Mouse (Mus musculus) embryonic facial prominence, embryonic 15.5 days (tissue): Measurements from ENCODE around the gene Baz1b. TPM values are rescaled to one million over a fixed set of nuclear protein-coding genes. Genes with fewer than 3 reads are reported as not detected.

Experiments used
- ATAC-seq: fragments of 200-750 bp; cut with Nextera tagmentation; 2 replicates; pipeline ENCODE4 v1.8.0; 2017; ENCODE audit warnings: low read depth, moderate TSS enrichment; ENCODE audit not compliant: insufficient number of reproducible peaks, low FRiP score, low TSS enrichment
- H3K27ac ChIP-seq: fragments of 300-500 bp; sonication (generic); replicated peaks from 2 replicates; pipeline ENCODE4 v1.5.1; 2015; ENCODE audit warnings: mild to moderate bottlenecking, inconsistent platforms
- H3K27me3 ChIP-seq: fragments of 300-500 bp; sonication (generic); 2 replicates; pipeline ENCODE4 v1.6.1; 2015; ENCODE audit warnings: inconsistent platforms
- H3K36me3 ChIP-seq: fragments of 300-500 bp; sonication (generic); 2 replicates; pipeline ENCODE4 v1.6.1; 2015; ENCODE audit warnings: mild to moderate bottlenecking, inconsistent platforms
- H3K4me1 ChIP-seq: fragments of 300-500 bp; sonication (generic); 2 replicates; pipeline ENCODE4 v1.6.1; 2015; ENCODE audit warnings: inconsistent platforms
- H3K4me2 ChIP-seq: fragments of 300-500 bp; sonication (generic); replicated peaks from 2 replicates; pipeline ENCODE4 v1.6.1; 2015; ENCODE audit warnings: mild to moderate bottlenecking, inconsistent platforms
- H3K4me3 ChIP-seq: fragments of 300-500 bp; sonication (generic); replicated peaks from 2 replicates; pipeline ENCODE4 v1.5.1; 2015; ENCODE audit warnings: mild to moderate bottlenecking, inconsistent platforms
- H3K9ac ChIP-seq: fragments of 300-500 bp; sonication (generic); 2 replicates; pipeline ENCODE4 v1.6.1; 2015; ENCODE audit warnings: inconsistent platforms
- H3K9me3 ChIP-seq: fragments of 300-500 bp; sonication (generic); replicated peaks from 2 replicates; pipeline ENCODE4 v1.6.1; 2016; ENCODE audit warnings: inconsistent platforms
- WGBS: fragments of 180-500 bp; shearing (Covaris S2); methylation state at CpG from one replicate; pipeline ENCODE4 v1.1.7; 2015; 5-methylcytosine and 5-hydroxymethylcytosine counted together
- polyA plus RNA-seq: library from polyadenylated mRNA; unstranded; fragments of >200 nt; fragmentation: Nextera tagmentation; extraction: Ambion mirVana; gene quantifications from 2 replicates; pipeline ENCODE4 v1.2.1, GENCODE M21; 2015

The Baz1b gene
- polyA plus RNA-seq, 1 experiment from 2014 or later, result 36.2 TPM

DNA sequence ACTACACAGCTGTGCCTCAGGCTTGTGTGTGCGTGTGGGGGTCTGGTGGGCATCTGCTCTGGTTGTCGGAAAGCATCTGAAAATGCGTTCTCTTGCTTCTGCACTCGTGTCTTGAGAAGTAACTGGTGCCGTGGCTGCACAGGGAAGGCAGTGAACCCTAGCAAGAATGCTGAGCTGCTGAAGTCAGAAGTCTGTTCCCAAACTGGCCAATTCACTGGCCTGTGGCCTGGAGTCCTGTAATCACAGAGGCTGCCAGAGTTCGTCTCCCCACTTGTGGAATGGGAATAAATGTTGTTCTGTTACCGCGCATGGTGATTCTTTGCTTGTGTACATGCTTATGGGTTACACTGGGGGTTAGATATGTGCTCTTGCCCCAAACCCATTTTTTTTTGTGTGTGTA, 24.7 kb upstream of the Baz1b start:
- Histone ChIP-seq H3K27me3 (no peaks in the 10 kb centered on the region), H3K4me1 (no peaks in the 10 kb centered on the region), H3K36me3 (peaks cover 55% of the 10 kb centered on the region), H3K9ac (no peak overlapping the region), H3K4me3 (no peak overlapping the region), H3K4me2 (no peak overlapping the region), H3K9me3 (no peaks in the 10 kb centered on the region), H3K27ac (no peak overlapping the region)
- 91% methylated on average over 8 of the region's 8 CpGs for WGBS
- no peak for ATAC-seq

DNA sequence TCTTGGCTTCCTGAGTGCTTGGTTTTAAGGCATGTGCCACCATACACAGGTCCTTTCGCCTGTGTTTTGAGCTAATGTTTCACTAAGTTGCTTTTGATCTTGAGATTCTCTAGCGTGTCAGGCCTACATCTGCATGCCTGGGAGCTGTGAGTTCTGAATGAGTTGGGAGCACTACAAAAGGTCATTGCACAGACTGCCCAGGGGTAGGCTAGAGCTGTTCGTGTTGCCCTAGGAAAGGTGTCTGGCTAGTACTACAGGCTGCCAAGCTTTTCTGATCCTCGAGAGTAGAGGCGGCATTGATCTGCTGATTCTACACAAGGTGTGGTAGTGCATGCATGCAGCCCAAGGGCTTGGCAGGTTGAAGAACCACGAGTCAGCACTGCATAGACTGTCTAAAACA, 24.2 kb upstream of the Baz1b start:
- no peak for ATAC-seq
- H3K4me3 ChIP-seq, result no peak overlapping the region
- H3K9ac ChIP-seq, result no peak overlapping the region
- H3K36me3 ChIP-seq, result peaks cover 53% of the 10 kb centered on the region
- no peaks in the 10 kb centered on the region for H3K27me3 ChIP-seq
- H3K4me1 ChIP-seq, result peaks cover 1% of the 10 kb centered on the region; the same call in 1 of the 2 replicates
- H3K9me3 ChIP-seq, result no peaks in the 10 kb centered on the region
- WGBS, result 85% methylated on average over 6 of the region's 6 CpGs
- no peak overlapping the region for H3K27ac ChIP-seq
- no peak overlapping the region for H3K4me2 ChIP-seq

- no peak overlapping the region for H3K4me3 ChIP-seq
- ATAC-seq, result no peak
- no peak overlapping the region for H3K9ac ChIP-seq
- no peak overlapping the region for H3K4me2 ChIP-seq
- no peaks in the 10 kb centered on the region for H3K9me3 ChIP-seq
- WGBS, result 86% methylated on average over 4 of the region's 4 CpGs
- H3K27ac ChIP-seq, result no peak overlapping the region
- peaks cover 17% of the 10 kb centered on the region for H3K4me1 ChIP-seq
- no peaks in the 10 kb centered on the region for H3K27me3 ChIP-seq
- H3K36me3 ChIP-seq, result peaks cover 23% of the 10 kb centered on the region
Observed at GRCm38 (mm10) chr5:135166909-135167308, 20.2 kb upstream of the Baz1b start.

DNA sequence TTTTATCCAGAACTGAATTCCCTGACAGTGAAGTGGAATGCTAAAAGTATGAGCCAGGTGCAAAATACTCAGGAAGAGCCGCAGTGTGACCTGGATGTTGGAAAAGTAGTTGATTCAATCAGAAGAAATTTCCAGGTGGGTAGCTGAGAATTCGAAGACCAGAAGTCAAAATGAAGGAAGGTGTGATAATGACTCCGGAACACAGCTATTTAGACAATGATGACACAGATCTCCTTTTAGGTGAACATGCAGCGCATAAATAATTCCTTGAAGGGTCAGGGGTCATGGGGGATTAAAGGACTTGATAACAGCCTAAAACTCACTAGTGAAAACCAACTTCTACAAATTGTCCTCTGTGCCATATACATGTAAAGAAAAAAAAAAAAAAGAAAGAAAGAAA, 19.6 kb upstream of the Baz1b start:
- Histone ChIP-seq H3K4me1 (peaks cover 17% of the 10 kb centered on the region), H3K9ac (no peak overlapping the region), H3K4me3 (no peak overlapping the region), H3K27ac (peak overlapping the region; percentile 98; the same call in 1 of the 2 replicates), H3K4me2 (peak overlapping the region; percentile 64), H3K9me3 (no peaks in the 10 kb centered on the region), H3K27me3 (no peaks in the 10 kb centered on the region), H3K36me3 (peaks cover 23% of the 10 kb centered on the region)
- ATAC-seq, result no peak
- 96% methylated on average over 4 of the region's 4 CpGs for WGBS

DNA sequence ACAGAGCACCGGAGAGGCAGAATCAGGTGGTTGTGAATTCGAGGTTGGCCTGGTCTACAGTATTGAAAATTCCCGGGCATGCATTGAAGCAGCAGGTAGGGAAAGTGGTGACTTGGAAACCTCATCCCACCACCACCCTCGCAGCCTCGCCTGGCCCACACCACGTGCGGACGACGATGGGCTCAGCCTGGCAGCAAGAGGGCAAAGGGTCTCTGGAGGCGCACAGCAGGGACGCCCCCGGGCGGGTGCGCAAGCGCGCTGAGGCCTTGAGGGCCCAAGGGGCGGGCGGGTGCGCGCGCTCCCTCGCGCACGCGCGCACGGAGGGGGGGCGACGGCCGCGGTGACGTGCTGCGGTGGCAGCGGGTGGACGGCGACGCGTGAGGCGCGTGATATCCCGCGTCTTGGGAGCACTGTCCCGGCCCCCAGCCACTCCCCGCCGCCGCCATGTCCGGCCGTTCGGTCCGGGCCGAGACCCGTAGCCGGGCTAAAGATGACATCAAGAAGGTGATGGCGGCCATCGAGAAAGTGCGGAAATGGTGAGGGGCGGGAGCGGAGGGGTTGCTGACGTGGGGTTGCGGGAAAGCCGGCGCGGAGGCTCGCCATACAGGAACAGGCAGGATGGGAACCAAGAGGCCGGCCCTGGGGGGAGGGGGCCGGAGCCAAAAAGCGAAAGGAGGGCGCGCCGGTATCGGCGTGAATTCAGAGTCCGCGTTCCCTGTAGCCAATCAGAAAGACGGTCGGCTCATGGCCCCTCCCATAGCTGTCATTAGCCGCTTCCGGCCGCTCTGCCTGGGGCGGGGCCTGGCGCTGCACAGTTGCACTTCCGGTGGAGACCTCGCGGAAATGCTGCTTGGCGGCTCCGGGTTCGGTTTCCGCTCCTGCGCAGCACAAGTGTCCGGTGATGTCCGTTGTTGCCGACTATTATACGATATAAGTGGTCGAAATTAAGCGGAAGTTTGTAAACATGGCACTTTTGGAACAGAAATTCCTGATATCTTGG, 18.7 kb upstream of the Baz1b start, which contains the start of gene Bcl7b:
Gene Bcl7b, plus strand, starts transcription at position 221 of the 1,000 bp plus-strand sequence.
- H3K27ac ChIP-seq, result peak within 1 kb of the TSS; percentile 98
- 2% methylated on average over 78 of the region's 95 CpGs for WGBS
- H3K36me3 ChIP-seq, result peaks cover 21% of the 10 kb centered on the region
- H3K27me3 ChIP-seq, result no peaks in the 10 kb centered on the region
- peak within 1 kb of the TSS; percentile 75 for H3K4me2 ChIP-seq
- H3K9me3 ChIP-seq, result no peaks in the 10 kb centered on the region
- H3K4me3 ChIP-seq, result peak within 1 kb of the TSS; percentile 65
- peak; percentile 97 for ATAC-seq
- peak within 1 kb of the TSS; percentile 72 for H3K9ac ChIP-seq
- peaks cover 17% of the 10 kb centered on the region for H3K4me1 ChIP-seq

DNA sequence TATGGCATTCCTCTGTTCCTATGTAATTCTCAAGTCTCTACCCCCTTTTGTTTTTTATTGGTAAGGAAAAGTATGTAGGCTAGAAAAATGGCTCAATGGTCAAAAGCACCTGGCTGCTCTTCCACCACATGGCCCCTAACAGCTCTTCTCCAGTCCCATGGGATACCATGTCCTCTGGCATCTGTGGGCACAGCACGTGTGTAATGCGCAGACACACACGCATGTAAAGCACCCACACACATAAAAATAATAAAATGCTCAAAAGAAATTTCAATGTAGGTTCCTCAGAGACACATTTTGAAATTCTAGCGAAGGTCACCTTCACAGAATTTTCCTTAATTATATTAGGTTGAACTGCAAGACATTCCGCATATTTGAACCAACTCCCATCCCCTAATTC, 17.6 kb upstream of the Baz1b start:
- 87% methylated on average over 5 of the region's 5 CpGs for WGBS
- H3K4me2 ChIP-seq, result peak overlapping the region; percentile 75
- peak overlapping the region; percentile 98; the same call in 1 of the 2 replicates for H3K27ac ChIP-seq
- H3K27me3 ChIP-seq, result no peaks in the 10 kb centered on the region
- H3K4me1 ChIP-seq, result peaks cover 17% of the 10 kb centered on the region
- H3K9me3 ChIP-seq, result no peaks in the 10 kb centered on the region
- H3K36me3 ChIP-seq, result peaks cover 21% of the 10 kb centered on the region
- no peak for ATAC-seq
- H3K9ac ChIP-seq, result peak overlapping the region; percentile 51
- peak overlapping the region; percentile 65 for H3K4me3 ChIP-seq

GRCm38 (mm10) chr5:135171688-135172220, 15.3 kb upstream of the Baz1b start:
- Histone ChIP-seq H3K9ac (no peak overlapping the region), H3K9me3 (no peaks in the 10 kb centered on the region), H3K27me3 (no peaks in the 10 kb centered on the region), H3K27ac (no peak overlapping the region), H3K36me3 (peaks cover 30% of the 10 kb centered on the region), H3K4me1 (peaks cover 17% of the 10 kb centered on the region), H3K4me2 (no peak overlapping the region), H3K4me3 (no peak overlapping the region)
- WGBS, result 82% methylated on average over 6 of the region's 6 CpGs
- ATAC-seq, result no peak

GRCm38 (mm10) chr5:135172986-135173385, 14.1 kb upstream of the Baz1b start:
- H3K36me3 ChIP-seq, result peaks cover 40% of the 10 kb centered on the region
- H3K27ac ChIP-seq, result no peak overlapping the region
- no peaks in the 10 kb centered on the region for H3K9me3 ChIP-seq
- H3K4me1 ChIP-seq, result peaks cover 14% of the 10 kb centered on the region
- H3K4me3 ChIP-seq, result no peak overlapping the region
- WGBS, result 93% methylated on average over 5 of the region's 5 CpGs
- no peak overlapping the region for H3K9ac ChIP-seq
- H3K4me2 ChIP-seq, result no peak overlapping the region
- no peaks in the 10 kb centered on the region for H3K27me3 ChIP-seq
- ATAC-seq, result no peak

- Histone ChIP-seq H3K36me3 (peaks cover 59% of the 10 kb centered on the region), H3K9me3 (no peaks in the 10 kb centered on the region), H3K9ac (no peak overlapping the region), H3K4me2 (no peak overlapping the region), H3K27ac (no peak overlapping the region), H3K4me3 (no peak overlapping the region), H3K4me1 (peaks cover 3% of the 10 kb centered on the region), H3K27me3 (no peaks in the 10 kb centered on the region)
- ATAC-seq, result no peak
Observed at GRCm38 (mm10) chr5:135175086-135175485, 12.0 kb upstream of the Baz1b start.

DNA sequence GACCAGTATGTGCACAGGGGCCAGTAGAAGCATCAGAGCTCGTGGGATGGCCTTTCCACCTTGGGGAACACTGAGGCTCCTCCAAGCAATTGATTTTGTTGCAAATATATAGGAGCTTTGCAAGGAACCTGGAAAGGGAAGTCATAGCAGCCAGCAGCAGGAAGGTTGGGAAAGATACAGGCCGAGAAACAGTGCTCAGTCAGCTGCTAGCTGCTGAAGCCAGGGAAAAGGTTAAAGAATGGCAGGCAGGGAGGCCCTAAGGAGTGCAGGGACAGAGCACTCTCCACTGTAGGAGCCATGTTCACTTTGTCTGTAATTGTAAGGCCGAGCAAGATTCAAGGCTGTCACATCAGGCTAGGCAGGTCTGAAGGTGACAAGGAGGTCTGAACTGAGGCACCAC, 8.5 kb upstream of the Baz1b start:
- no peak for ATAC-seq
- no peak overlapping the region for H3K9ac ChIP-seq
- no peaks in the 10 kb centered on the region for H3K27me3 ChIP-seq
- no peak overlapping the region for H3K4me3 ChIP-seq
- 68% methylated on average over 3 of the region's 3 CpGs for WGBS
- H3K4me2 ChIP-seq, result no peak overlapping the region
- H3K9me3 ChIP-seq, result no peaks in the 10 kb centered on the region
- H3K27ac ChIP-seq, result no peak overlapping the region
- H3K36me3 ChIP-seq, result peaks cover 60% of the 10 kb centered on the region
- no peaks in the 10 kb centered on the region for H3K4me1 ChIP-seq

DNA sequence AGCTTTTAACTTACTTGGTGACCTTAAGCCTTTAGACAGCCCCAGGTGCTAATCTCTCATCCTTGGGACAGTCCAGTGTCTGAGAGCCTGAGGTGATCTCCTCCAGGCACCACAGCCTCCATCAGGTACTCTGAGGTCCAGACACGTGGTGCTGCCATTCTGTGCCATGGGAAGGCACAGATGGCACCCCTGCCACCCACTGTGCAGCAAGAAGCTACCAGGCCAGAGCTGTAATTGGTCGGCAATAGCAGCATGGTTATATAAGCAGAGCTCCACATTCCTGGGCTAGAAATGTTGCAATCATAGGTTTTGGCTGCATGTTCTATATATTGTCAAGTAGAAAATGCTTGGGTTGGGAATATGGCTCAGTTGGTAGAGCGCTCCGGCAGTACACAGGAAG, 8.1 kb upstream of the Baz1b start:
- Histone ChIP-seq H3K9me3 (no peaks in the 10 kb centered on the region), H3K27ac (no peak overlapping the region), H3K4me3 (no peak overlapping the region), H3K36me3 (peaks cover 60% of the 10 kb centered on the region), H3K4me1 (no peaks in the 10 kb centered on the region), H3K4me2 (no peak overlapping the region), H3K9ac (no peak overlapping the region), H3K27me3 (no peaks in the 10 kb centered on the region)
- WGBS, result 90% methylated on average over 4 of the region's 4 CpGs
- no peak for ATAC-seq
